Mouse (Mus musculus): ENCODE measurements around the gene Gda.

DNA sequence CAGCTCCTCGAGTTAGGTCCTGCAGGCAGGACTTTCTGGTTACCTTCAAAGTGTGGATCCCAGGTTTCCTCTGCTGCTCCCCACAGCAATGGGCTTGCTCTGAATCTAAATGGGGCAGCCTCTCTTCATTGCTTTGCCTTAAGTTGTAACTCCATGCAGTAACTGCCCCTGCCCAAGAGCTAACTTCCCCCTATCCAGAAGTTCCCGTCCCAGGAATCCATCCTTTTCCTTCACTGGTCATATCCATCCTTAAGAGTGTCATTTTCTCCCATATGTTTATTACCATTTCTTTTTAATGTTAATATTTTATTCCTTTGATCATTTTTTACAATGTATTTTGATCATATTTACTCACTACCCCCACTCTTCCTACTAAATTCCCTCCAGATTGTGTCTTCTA is at the start of gene Gda:
- TF ChIP-seq CTCF (IDR thresholded peaks at IDR 0.05) = no peak
- TF ChIP-seq EP300 (IDR thresholded peaks at IDR 0.05) = no peak

Data from lung, postnatal 0 days (tissue).